Mouse (Mus musculus) left cerebral cortex, adult 11 months (tissue): ENCODE data around the gene Siva1.
A peak's percentile ranks its signal among the peaks of the same experiment; 100 is the strongest.

Source experiments
- DNase-seq: peaks from one replicate; pipeline ENCODE4 v3.0.0; 2022; ENCODE audit warnings: low spot score

Gene Siva1

GRCm38 (mm10) chr12:112678555-112679026 is 34.1 kb downstream of the Siva1 start, which contains the start of gene Zbtb42:
Gene Zbtb42 (plus strand): TSS chr12:112678828.
- no peak for DNase-seq

GRCm38 (mm10) chr12:112679027-112679996 is 34.8 kb downstream of the Siva1 start:
- DNase-seq, result no peak

GRCm38 (mm10) chr12:112683351-112683750 is 38.9 kb downstream of the Siva1 start:
- DNase-seq, result no peak

DNA sequence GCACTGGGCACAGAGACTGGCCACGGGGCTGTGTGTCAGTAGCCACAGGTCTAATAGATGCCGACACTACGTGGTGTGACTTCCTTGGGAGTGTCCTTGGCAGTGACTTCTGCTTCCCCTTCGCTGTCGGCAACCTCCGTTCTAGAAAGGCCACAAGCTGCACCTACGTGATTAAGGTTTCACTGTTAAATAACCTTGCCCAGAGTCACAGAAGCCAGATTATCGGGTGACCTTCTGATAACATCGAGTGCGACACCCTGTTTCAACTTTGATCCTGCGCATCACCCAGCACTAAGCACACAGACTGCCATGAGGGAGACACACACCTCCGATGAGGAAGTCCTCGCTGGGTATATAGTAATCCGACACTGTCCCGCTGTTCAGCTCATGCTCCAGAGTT is 44.0 kb downstream of the Siva1 start:
- DNase-seq, result no peak

GRCm38 (mm10) chr12:112693185-112694126 is 49.0 kb downstream of the Siva1 start:
- peak; percentile 91 for DNase-seq

DNA sequence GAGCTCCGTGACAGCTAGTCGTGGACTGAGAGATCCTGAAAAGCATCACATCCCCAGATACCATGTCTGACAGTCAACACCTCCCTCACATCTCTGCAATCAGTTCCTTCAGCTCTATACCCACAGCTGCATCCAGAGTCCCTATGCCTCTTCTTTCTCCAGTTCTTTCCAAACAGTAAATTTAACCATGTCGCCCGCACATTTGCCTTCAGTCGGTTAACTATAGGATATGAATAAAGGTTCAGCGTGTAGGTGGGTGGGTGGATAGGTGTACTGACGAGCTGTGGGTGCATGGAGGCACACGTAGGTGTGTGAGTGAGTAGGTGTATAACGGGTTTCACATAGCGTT is 49.6 kb downstream of the Siva1 start:
- DNase-seq, result no peak

GRCm38 (mm10) chr12:112696806-112697425 is 52.4 kb downstream of the Siva1 start:
- DNase-seq, result no peak
